Mouse (Mus musculus) liver, adult 2 months (tissue): ENCODE data around the gene Ibsp.

Experiments used
- CTCF ChIP-seq: fragments of 200-500 bp; IDR thresholded peaks from 2 replicates; pipeline ENCODE4 v1.5.1; 2011; ENCODE audit warnings: low read depth, low read length, control low read depth
- POLR2A ChIP-seq: fragments of 200-500 bp; IDR thresholded peaks from 2 replicates; pipeline ENCODE4 v1.6.1; 2011; ENCODE audit warnings: low read length, control low read depth; ENCODE audit not compliant: insufficient read depth; ENCODE audit errors: extremely low read depth

DNA sequence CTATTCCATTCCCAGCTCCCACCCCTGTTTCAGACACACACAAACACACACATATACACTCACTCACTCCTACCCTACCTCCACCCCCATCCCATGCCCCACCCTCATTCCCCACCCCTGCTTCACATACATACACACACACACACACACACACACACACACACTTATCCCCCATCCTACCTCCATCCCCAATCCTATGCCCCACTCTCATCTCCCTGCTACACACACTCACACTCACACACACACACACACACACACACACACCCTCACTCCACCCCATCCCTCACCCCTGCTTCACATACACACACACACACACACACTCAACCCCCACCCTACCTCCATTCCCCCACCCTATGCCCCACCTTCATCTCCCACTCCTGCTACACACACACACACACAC, 28.9 kb downstream of the Ibsp start:
- TF ChIP-seq CTCF (no peak), POLR2A (no peak)
